Mouse (Mus musculus) ES-E14 (cell line): ENCODE results near the gene Slc9c1.

Source experiments
- CHD2 ChIP-seq: IDR thresholded peaks from 2 replicates; pipeline ENCODE4 v1.6.1; 2014; ENCODE audit warnings: mild to moderate bottlenecking, low read depth, low read length, inconsistent platforms
- HCFC1 ChIP-seq: IDR thresholded peaks from 2 replicates; pipeline ENCODE4 v1.6.1; 2012; ENCODE audit warnings: low read length, inconsistent platforms, borderline replicate concordance; ENCODE audit not compliant: insufficient read depth
- ZC3H11A ChIP-seq: IDR thresholded peaks from 2 replicates; pipeline ENCODE4 v1.6.1; 2012; ENCODE audit warnings: low read depth, mild to moderate bottlenecking, inconsistent platforms, low read length, borderline replicate concordance
- ZNF384 ChIP-seq: IDR thresholded peaks from 2 replicates; pipeline ENCODE4 v1.6.1; 2012; ENCODE audit warnings: low read depth, low read length, inconsistent platforms

GRCm38 (mm10) chr16:45579883-45580282 is 44.8 kb downstream of the Slc9c1 start:
- no peak for TF ChIP-seq ZC3H11A
- TF ChIP-seq CHD2, result no peak
- TF ChIP-seq HCFC1, result no peak
- TF ChIP-seq ZNF384, result peak; percentile 60; the same call in 1 of the 2 replicates
